ENCODE assay signal across 15 mouse cellular contexts in the genomic region with DNA sequence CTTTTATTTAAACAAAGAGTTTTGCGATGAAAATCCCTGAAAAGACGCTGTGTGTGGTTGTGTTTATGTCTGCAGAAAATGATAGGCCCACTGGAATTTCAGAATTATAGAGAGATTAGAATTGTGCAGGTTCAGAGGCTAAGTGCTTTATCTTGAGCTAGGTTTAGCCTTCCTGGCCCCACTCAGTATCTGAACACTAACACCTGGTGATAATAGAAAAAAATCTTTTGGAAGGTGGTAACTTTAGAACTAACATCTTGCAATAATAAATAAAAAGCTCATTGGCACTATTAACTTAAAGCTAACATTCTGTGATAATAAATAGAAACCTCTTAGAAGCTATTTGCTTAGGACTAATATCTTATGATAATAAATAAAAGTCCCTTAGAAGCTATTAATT. TPM values are rescaled to one million over a fixed set of nuclear protein-coding genes. Genes with fewer than 3 reads are reported as not detected.
A peak's percentile ranks its signal among the peaks of the same experiment; 100 is the strongest.
DNase-seq lines count a peak whose midpoint lies in the region; ATAC-seq lines count a peak whose summit lies in the region.
"Had no signal": no experiment of that assay in that cellular context is flagged by ENCODE, and none has a peak within 500 bp of the region (broad histone marks: within the 10 kb centered on the region; RNA-seq: fewer than 3 reads in every experiment).

No protein-coding gene starts in this region.

- H3K36me3 ChIP-seq in liver, embryonic 13.5 days, result no peaks in the 10 kb centered on the region
- H3K36me3 ChIP-seq in liver, embryonic 11.5 days (ENCODE audit: control insufficient read depth, insufficient read depth, low read length), result no peaks in the 10 kb centered on the region
- H3K36me3 ChIP-seq in midbrain, embryonic 11.5 days (ENCODE audit: control insufficient read depth, insufficient read depth, low read length), result no peaks in the 10 kb centered on the region
- H3K36me3 ChIP-seq in midbrain, embryonic 16.5 days (ENCODE audit: control insufficient read depth, insufficient read depth, low read length), result no peaks in the 10 kb centered on the region
- H3K36me3 ChIP-seq in liver, embryonic 15.5 days (replicated peaks), result no peaks in the 10 kb centered on the region
- H3K36me3 ChIP-seq: embryonic facial prominence, embryonic 10.5 days; embryonic facial prominence, embryonic 13.5 days; forebrain, embryonic 12.5 days; forebrain, embryonic 15.5 days; heart, embryonic 13.5 days had no signal

- DNase-seq in liver, embryonic 13.5 days, result no peak
- no peak for DNase-seq in liver, embryonic 11.5 days (ENCODE audit: low spot score)
- peak; percentile 19 for DNase-seq in midbrain, embryonic 11.5 days (ENCODE audit: low spot score, missing footprints)
- no peak for DNase-seq in heart, adult 9 months (ENCODE audit: low spot score in 2 of 2)
- DNase-seq: adrenal gland, adult 8-10 months; embryo, embryonic 11 days had no signal

- H3K9me3 ChIP-seq in liver, embryonic 13.5 days (replicated peaks), result no peaks in the 10 kb centered on the region
- no peaks in the 10 kb centered on the region for H3K9me3 ChIP-seq in liver, embryonic 11.5 days (ENCODE audit: control insufficient read depth, low read length)
- no peaks in the 10 kb centered on the region for H3K9me3 ChIP-seq in midbrain, embryonic 11.5 days (ENCODE audit: control insufficient read depth, low read length)
- H3K9me3 ChIP-seq in midbrain, embryonic 16.5 days (replicated peaks; ENCODE audit: control insufficient read depth, low read length, poor library complexity, severe bottlenecking), result no peaks in the 10 kb centered on the region
- H3K9me3 ChIP-seq in liver, embryonic 15.5 days (replicated peaks), result no peaks in the 10 kb centered on the region
- H3K9me3 ChIP-seq: embryonic facial prominence, embryonic 10.5 days; embryonic facial prominence, embryonic 13.5 days; forebrain, embryonic 12.5 days; forebrain, embryonic 15.5 days; heart, embryonic 13.5 days had no signal

- no peak overlapping the region for H3K4me3 ChIP-seq in liver, embryonic 13.5 days (replicated peaks)
- no peak overlapping the region for H3K4me3 ChIP-seq in liver, embryonic 11.5 days (ENCODE audit: low read depth, low read length)
- H3K4me3 ChIP-seq in midbrain, embryonic 11.5 days (ENCODE audit: low read depth, low read length), result no peak overlapping the region
- H3K4me3 ChIP-seq in midbrain, embryonic 16.5 days (ENCODE audit: low read depth, low read length), result no peak overlapping the region
- no peak overlapping the region for H3K4me3 ChIP-seq in liver, embryonic 15.5 days (replicated peaks)
- H3K4me3 ChIP-seq: forebrain, embryonic 12.5 days had no signal

- H3K27ac ChIP-seq in liver, embryonic 13.5 days, result 0 out of 2 replicates have a peak overlapping the region, but pooled peaks have one; percentile 57
- no peak overlapping the region for H3K27ac ChIP-seq in liver, embryonic 11.5 days (ENCODE audit: low read depth, low read length)
- no peak overlapping the region for H3K27ac ChIP-seq in midbrain, embryonic 11.5 days (ENCODE audit: low read depth, low read length)
- no peak overlapping the region for H3K27ac ChIP-seq in midbrain, embryonic 16.5 days (ENCODE audit: low read length)
- no peak overlapping the region for H3K27ac ChIP-seq in liver, embryonic 15.5 days (replicated peaks)
- H3K27ac ChIP-seq: forebrain, embryonic 12.5 days; heart, embryonic 13.5 days had no signal

- ATAC-seq in liver, embryonic 13.5 days (ENCODE audit: low read depth), result no peak
- ATAC-seq in liver, embryonic 11.5 days (replicated peaks; ENCODE audit: low FRiP score), result no peak
- ATAC-seq in midbrain, embryonic 11.5 days (ENCODE audit: low FRiP score), result no peak
- no peak for ATAC-seq in midbrain, embryonic 16.5 days
- no peak for ATAC-seq in liver, embryonic 15.5 days (ENCODE audit: insufficient read depth)
- ATAC-seq: activated CD4-positive, CD25-positive, alpha-beta regulatory T cell, adult 4 months; CD4-positive, CD25-positive, alpha-beta regulatory T cell, adult 4 months had no signal

- WGBS in liver, embryonic 13.5 days (ENCODE audit: insufficient replicate concordance), result 30% methylated on average over 2 of the region's 2 CpGs
- WGBS in liver, embryonic 11.5 days, result 59% methylated on average over 2 of the region's 2 CpGs
- WGBS in midbrain, embryonic 11.5 days, result 78% methylated on average over 2 of the region's 2 CpGs
- WGBS in midbrain, embryonic 16.5 days, result 57% methylated on average over 2 of the region's 2 CpGs
- WGBS in liver, embryonic 15.5 days (ENCODE audit: insufficient replicate concordance), result 36% methylated on average over 2 of the region's 2 CpGs

- H3K27me3 ChIP-seq in liver, embryonic 13.5 days, result no peaks in the 10 kb centered on the region
- H3K27me3 ChIP-seq in liver, embryonic 11.5 days (replicated peaks; ENCODE audit: control insufficient read depth, insufficient read depth, low read length), result no peaks in the 10 kb centered on the region
- H3K27me3 ChIP-seq in midbrain, embryonic 11.5 days (ENCODE audit: control insufficient read depth, insufficient read depth, low read length), result no peaks in the 10 kb centered on the region
- H3K27me3 ChIP-seq in midbrain, embryonic 16.5 days (ENCODE audit: control insufficient read depth, insufficient read depth, low read depth, low read length), result no peaks in the 10 kb centered on the region
- H3K27me3 ChIP-seq in liver, embryonic 15.5 days, result no peaks in the 10 kb centered on the region
- H3K27me3 ChIP-seq: embryonic facial prominence, embryonic 13.5 days; forebrain, embryonic 12.5 days; forebrain, embryonic 15.5 days; heart, embryonic 13.5 days had no signal

- peak overlapping the region; percentile 55; the same call in 1 of the 2 replicates for H3K9ac ChIP-seq in liver, embryonic 13.5 days
- H3K9ac ChIP-seq in liver, embryonic 11.5 days (ENCODE audit: low read depth, low read length), result no peak overlapping the region
- H3K9ac ChIP-seq in midbrain, embryonic 11.5 days (ENCODE audit: low read length), result no peak overlapping the region
- no peak overlapping the region for H3K9ac ChIP-seq in midbrain, embryonic 16.5 days (ENCODE audit: low read depth, low read length)
- no peak overlapping the region for H3K9ac ChIP-seq in liver, embryonic 15.5 days
- H3K9ac ChIP-seq: forebrain, embryonic 12.5 days had no signal

- peak overlapping the region; percentile 53 for H3K4me2 ChIP-seq in liver, embryonic 13.5 days
- H3K4me2 ChIP-seq in liver, embryonic 11.5 days, result no peak overlapping the region
- no peak overlapping the region for H3K4me2 ChIP-seq in midbrain, embryonic 11.5 days
- H3K4me2 ChIP-seq in midbrain, embryonic 16.5 days (ENCODE audit: low read length), result no peak overlapping the region
- peak overlapping the region; percentile 64 for H3K4me2 ChIP-seq in liver, embryonic 15.5 days

- peaks cover 21% of the 10 kb centered on the region for H3K4me1 ChIP-seq in liver, embryonic 13.5 days (replicated peaks)
- H3K4me1 ChIP-seq in liver, embryonic 11.5 days (replicated peaks; ENCODE audit: control insufficient read depth, insufficient read depth, low read length), result peaks cover 2% of the 10 kb centered on the region; the same call in 1 of the 2 replicates
- no peaks in the 10 kb centered on the region for H3K4me1 ChIP-seq in midbrain, embryonic 11.5 days (ENCODE audit: control insufficient read depth, insufficient read depth, low read length)
- no peaks in the 10 kb centered on the region for H3K4me1 ChIP-seq in midbrain, embryonic 16.5 days (ENCODE audit: control insufficient read depth, insufficient read depth, low read length)
- peaks cover 8% of the 10 kb centered on the region for H3K4me1 ChIP-seq in liver, embryonic 15.5 days (replicated peaks)
- H3K4me1 ChIP-seq: embryonic facial prominence, embryonic 10.5 days; embryonic facial prominence, embryonic 13.5 days had no signal

RNA-seq across cellular contexts. Expression of gene Tmem29, which starts 1.2 kb away (rescaled TPM):
- polyA plus RNA-seq in liver, embryonic 13.5 days (2015; fragmentation: Nextera tagmentation; extraction: Ambion mirVana), result 17.2 and 19.7 TPM in 2 replicates
- 24.2 and 28.1 TPM in 2 replicates for polyA plus RNA-seq in liver, embryonic 11.5 days (2014; fragmentation: Nextera tagmentation; extraction: Ambion mirVana)
- 44.8 and 48.5 TPM in 2 replicates for polyA plus RNA-seq in midbrain, embryonic 11.5 days (2014; fragmentation: Nextera tagmentation; extraction: Ambion mirVana)
- 72.3 and 78.0 TPM in 2 replicates for polyA plus RNA-seq in midbrain, embryonic 16.5 days (2015; fragmentation: Nextera tagmentation; extraction: Ambion mirVana)
- polyA plus RNA-seq in liver, embryonic 15.5 days (2015; fragmentation: Nextera tagmentation; extraction: Ambion mirVana), result 12.3 and 13.4 TPM in 2 replicates

Comparison
In these comparisons a context has a peak if more than half of its experiments do, and no peak if none do; other contexts are left out.
1. H3K4me2 ChIP-seq: peak in liver, embryonic 13.5 days (single experiment) and liver, embryonic 15.5 days (single experiment); none in liver, embryonic 11.5 days (single experiment), midbrain, embryonic 11.5 days (single experiment) and midbrain, embryonic 16.5 days (single experiment).